ENCODE assay signal across 14 mouse cellular contexts in the genomic region with DNA sequence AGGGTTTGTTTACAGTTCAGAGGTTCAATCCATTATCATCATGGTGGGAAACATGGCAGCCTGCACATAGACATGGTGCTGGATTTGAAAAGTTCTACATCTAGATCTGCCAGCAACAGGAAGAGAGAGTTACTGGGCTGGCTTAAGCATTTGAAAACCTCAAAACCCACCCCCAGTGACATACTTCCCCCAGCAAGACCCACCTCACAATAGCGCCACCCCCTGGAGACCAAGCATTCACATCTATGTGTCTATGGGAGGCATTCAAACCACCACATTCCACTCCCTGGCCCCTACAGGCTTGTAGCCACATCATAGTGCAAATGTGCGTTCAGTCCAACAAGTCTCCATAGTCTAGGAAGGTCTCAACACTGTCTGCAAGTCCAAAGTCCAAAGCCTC.
A peak's percentile ranks its signal among the peaks of the same experiment; 100 is the strongest.
DNase-seq lines count a peak whose midpoint lies in the region; ATAC-seq and TF ChIP-seq lines count a peak whose summit lies in the region.
"Had no signal": no experiment of that assay in that cellular context is flagged by ENCODE, and none has a peak within 500 bp of the region (broad histone marks: within the 10 kb centered on the region; RNA-seq: fewer than 3 reads in every experiment).

No protein-coding gene starts in this region.

- no peak overlapping the region for H3K9ac ChIP-seq in forebrain, postnatal 0 days
- no peak overlapping the region for H3K9ac ChIP-seq in lung, postnatal 0 days (replicated peaks; ENCODE audit: low read depth)
- H3K9ac ChIP-seq: embryonic facial prominence, embryonic 12.5 days; liver, embryonic 13.5 days had no signal

- no peak overlapping the region for H3K4me2 ChIP-seq in forebrain, postnatal 0 days (ENCODE audit: low read depth)
- H3K4me2 ChIP-seq in lung, postnatal 0 days (replicated peaks; ENCODE audit: low read depth, low read length), result no peak overlapping the region
- H3K4me2 ChIP-seq: liver, embryonic 13.5 days had no signal

- H3K27me3 ChIP-seq in forebrain, postnatal 0 days (ENCODE audit: insufficient read depth, low read length), result no peaks in the 10 kb centered on the region
- no peaks in the 10 kb centered on the region for H3K27me3 ChIP-seq in forebrain, embryonic 10.5 days (ENCODE audit: poor library complexity, severe bottlenecking)
- no peaks in the 10 kb centered on the region for H3K27me3 ChIP-seq in lung, postnatal 0 days (replicated peaks; ENCODE audit: insufficient read depth, low read length)
- H3K27me3 ChIP-seq: embryonic facial prominence, embryonic 12.5 days; liver, embryonic 13.5 days had no signal

- no peaks in the 10 kb centered on the region for H3K9me3 ChIP-seq in forebrain, postnatal 0 days (ENCODE audit: low read length)
- H3K9me3 ChIP-seq in forebrain, embryonic 10.5 days, result no peaks in the 10 kb centered on the region
- no peaks in the 10 kb centered on the region for H3K9me3 ChIP-seq in lung, postnatal 0 days (ENCODE audit: low read length)
- H3K9me3 ChIP-seq: embryonic facial prominence, embryonic 12.5 days; liver, embryonic 13.5 days had no signal

- no peak overlapping the region for H3K4me3 ChIP-seq in forebrain, postnatal 0 days (ENCODE audit: low read depth, low read length)
- H3K4me3 ChIP-seq in forebrain, embryonic 10.5 days, result no peak overlapping the region
- H3K4me3 ChIP-seq in lung, postnatal 0 days (ENCODE audit: low read depth, low read length), result no peak overlapping the region
- H3K4me3 ChIP-seq: embryonic facial prominence, embryonic 12.5 days; liver, embryonic 13.5 days had no signal

- TF ChIP-seq EP300 in lung, postnatal 0 days (IDR thresholded peaks at IDR 0.05), result no peak

- 87% methylated on average over 2 of the region's 2 CpGs for WGBS in forebrain, postnatal 0 days
- 95% methylated on average over 2 of the region's 2 CpGs for WGBS in forebrain, embryonic 10.5 days
- 87% methylated on average over 2 of the region's 2 CpGs for WGBS in lung, postnatal 0 days

- TF ChIP-seq CTCF in forebrain, postnatal 0 days (IDR thresholded peaks at IDR 0.05; ENCODE audit: low read depth), result peak; percentile 38
- TF ChIP-seq CTCF in lung, postnatal 0 days (IDR thresholded peaks at IDR 0.05), result peak; percentile 24; the same call in 1 of the 2 replicates

- DNase-seq in forebrain, postnatal 0 days, result no peak
- DNase-seq in forebrain, embryonic 10.5 days (ENCODE audit: extremely low spot score, low spot score), result no peak
- no peak for DNase-seq in lung, postnatal 0 days (ENCODE audit: low spot score)
- DNase-seq in lung, postnatal 14 days, result no peak
- peak; percentile 11 to 22 for DNase-seq in B cell, adult 2 months
- peak; percentile 73 for DNase-seq in ZHBTc4 (ENCODE audit: low read depth, low spot score)
- no peak for DNase-seq in frontal cortex, adult 2 months (ENCODE audit: extremely low spot score in 1 of 2, low spot score in 1 of 2)
- DNase-seq: heart, adult 18-20 months; kidney, adult 11 months; layer of hippocampus, postnatal 36 days; liver, embryonic 13.5 days; lung, postnatal 4 days; thymus, adult 18-20 months had no signal

- no peaks in the 10 kb centered on the region for H3K36me3 ChIP-seq in forebrain, postnatal 0 days (ENCODE audit: insufficient read depth)
- H3K36me3 ChIP-seq in forebrain, embryonic 10.5 days (replicated peaks), result no peaks in the 10 kb centered on the region
- no peaks in the 10 kb centered on the region for H3K36me3 ChIP-seq in lung, postnatal 0 days (ENCODE audit: insufficient read depth, low read length)
- H3K36me3 ChIP-seq: embryonic facial prominence, embryonic 12.5 days; liver, embryonic 13.5 days had no signal

- no peaks in the 10 kb centered on the region for H3K4me1 ChIP-seq in forebrain, postnatal 0 days (ENCODE audit: insufficient read depth)
- peaks cover 15% of the 10 kb centered on the region for H3K4me1 ChIP-seq in forebrain, embryonic 10.5 days
- H3K4me1 ChIP-seq in lung, postnatal 0 days (ENCODE audit: insufficient read depth, low read depth, low read length), result no peaks in the 10 kb centered on the region
- H3K4me1 ChIP-seq: liver, embryonic 13.5 days had no signal

- ATAC-seq in forebrain, postnatal 0 days, result no peak
- no peak for ATAC-seq in lung, postnatal 0 days

- H3K27ac ChIP-seq in forebrain, postnatal 0 days (ENCODE audit: low read depth, low read length), result no peak overlapping the region
- no peak overlapping the region for H3K27ac ChIP-seq in forebrain, embryonic 10.5 days
- H3K27ac ChIP-seq in lung, postnatal 0 days (ENCODE audit: low read length), result no peak overlapping the region
- H3K27ac ChIP-seq: liver, embryonic 13.5 days had no signal

Comparison
In these comparisons a context has a peak if more than half of its experiments do, and no peak if none do; other contexts are left out.
1. DNase-seq: peak in B cell, adult 2 months (2 of 2) and ZHBTc4 (single experiment); none in forebrain, postnatal 0 days (single experiment), forebrain, embryonic 10.5 days (single experiment), lung, postnatal 0 days (single experiment), lung, postnatal 14 days (single experiment) and frontal cortex, adult 2 months (0 of 2).